Mouse (Mus musculus) CH12.LX (cell line): ENCODE measurements around the gene Tspan5. TPM values are rescaled to one million over a fixed set of nuclear protein-coding genes. Genes with fewer than 3 reads are reported as not detected.

Experiments
- DNase-seq: peaks from one replicate; pipeline ENCODE4 v3.0.0-alpha.2; 2013; ENCODE audit errors: extremely low read depth
- H3K27ac ChIP-seq: 2 replicates; pipeline ENCODE4 v1.5.1; 2012; ENCODE audit warnings: low read depth, mild to moderate bottlenecking, control low read depth, moderate library complexity; ENCODE audit not compliant: insufficient read depth
- H3K27me3 ChIP-seq: replicated peaks from 2 replicates; pipeline ENCODE3; 2012; ENCODE audit warnings: inconsistent platforms
- H3K36me3 ChIP-seq, 2 experiments: replicated peaks in 1 of 2; 2 replicates each; pipeline versions ENCODE3 to v1.6.1; 2012; ENCODE audit warnings: inconsistent platforms in 1 of 2, low read length in 1 of 2, mild to moderate bottlenecking in 1 of 2, mixed read lengths in 1 of 2, moderate library complexity in 1 of 2; ENCODE audit not compliant: control insufficient read depth in 1 of 2, insufficient read depth in 1 of 2
- H3K4me1 ChIP-seq, 2 experiments: 2 replicates each; pipeline ENCODE4 v1.6.1; 2012; ENCODE audit warnings: inconsistent platforms in 1 of 2, moderate library complexity in 1 of 2; ENCODE audit not compliant: insufficient read depth in 2 of 2, control insufficient read depth in 1 of 2
- H3K4me2 ChIP-seq: 2 replicates; pipeline ENCODE4 v1.6.1; 2012; ENCODE audit warnings: low read depth, mild to moderate bottlenecking, control low read depth; ENCODE audit not compliant: poor library complexity, insufficient read depth, severe bottlenecking
- H3K4me3 ChIP-seq, 3 experiments: fragments of 150-350 bp in 1 of 3; sonication (generic) in 1 of 3; replicated peaks in 1 of 3; 2 replicates each; pipeline versions ENCODE3 to v1.5.1; 2011 to 2012; ENCODE audit warnings: low read depth in 2 of 3, low read length in 2 of 3, mild to moderate bottlenecking in 2 of 3, moderate library complexity in 2 of 3, control low read depth in 1 of 3, improper control_type of control experiment in 1 of 3, inconsistent platforms in 1 of 3, mixed read lengths in 1 of 3; ENCODE audit not compliant: poor library complexity in 1 of 3
- H3K79me2 ChIP-seq: replicated peaks from 2 replicates; pipeline ENCODE4 v1.6.1; 2012; ENCODE audit warnings: mild to moderate bottlenecking, moderate library complexity; ENCODE audit not compliant: control insufficient read depth, poor library complexity, insufficient read depth, severe bottlenecking; ENCODE audit errors: extremely low read depth
- H3K9ac ChIP-seq: 2 replicates; pipeline ENCODE4 v1.6.1; 2012; ENCODE audit warnings: low read depth, mild to moderate bottlenecking, control low read depth, moderate library complexity; ENCODE audit not compliant: insufficient read depth
- H3K9me3 ChIP-seq: replicated peaks from 2 replicates; pipeline ENCODE3; 2012; ENCODE audit warnings: low read length, inconsistent platforms, mixed read lengths
- CHD2 ChIP-seq: IDR thresholded peaks from 2 replicates; pipeline ENCODE4 v1.6.1; 2011; ENCODE audit warnings: low read length, improper control_type of control experiment
- E2F4 ChIP-seq: IDR thresholded peaks from 2 replicates; pipeline ENCODE4 v1.6.1; 2011; ENCODE audit warnings: low read depth, low read length, improper control_type of control experiment; ENCODE audit not compliant: insufficient replicate concordance
- ELF1 ChIP-seq: IDR thresholded peaks from 2 replicates; pipeline ENCODE4 v1.6.1; 2014; ENCODE audit warnings: low read depth, mild to moderate bottlenecking, inconsistent platforms, low read length, improper control_type of control experiment
- EP300 ChIP-seq: IDR thresholded peaks from 2 replicates; pipeline ENCODE4 v1.6.1; 2011; ENCODE audit warnings: low read length, improper control_type of control experiment
- ETS1 ChIP-seq: conservative IDR thresholded peaks from 2 replicates; pipeline ENCODE4 v1.6.1; 2012; ENCODE audit warnings: low read depth, mild to moderate bottlenecking, inconsistent platforms, low read length, improper control_type of control experiment, moderate library complexity
- GABPA ChIP-seq: IDR thresholded peaks from 2 replicates; pipeline ENCODE4 v1.6.1; 2012; ENCODE audit warnings: low read depth, low read length, improper control_type of control experiment, inconsistent platforms; ENCODE audit not compliant: insufficient replicate concordance
- HCFC1 ChIP-seq: IDR thresholded peaks from 2 replicates; pipeline ENCODE4 v1.6.1; 2012; ENCODE audit warnings: low read depth, mild to moderate bottlenecking, inconsistent platforms, low read length, improper control_type of control experiment
- JUN ChIP-seq: IDR thresholded peaks from 2 replicates; pipeline ENCODE4 v1.6.1; 2011; ENCODE audit warnings: low read depth, mild to moderate bottlenecking, low read length, improper control_type of control experiment, moderate library complexity; ENCODE audit not compliant: insufficient read depth
- KAT2A ChIP-seq: IDR thresholded peaks from 2 replicates; pipeline ENCODE4 v1.6.1; 2012; ENCODE audit warnings: low read length, improper control_type of control experiment, inconsistent platforms; ENCODE audit not compliant: insufficient replicate concordance
- MAFK ChIP-seq: IDR thresholded peaks from 2 replicates; pipeline ENCODE4 v1.6.1; 2011; ENCODE audit warnings: low read length, improper control_type of control experiment; ENCODE audit not compliant: insufficient replicate concordance
- MAZ ChIP-seq: IDR thresholded peaks from 2 replicates; pipeline ENCODE4 v1.6.1; 2012; ENCODE audit warnings: low read depth, mild to moderate bottlenecking, inconsistent platforms, low read length, improper control_type of control experiment, moderate library complexity
- MEF2A ChIP-seq: IDR thresholded peaks from 2 replicates; pipeline ENCODE4 v1.6.1; 2014; ENCODE audit warnings: low read depth, mild to moderate bottlenecking, inconsistent platforms, low read length, improper control_type of control experiment, borderline replicate concordance
- MXI1 ChIP-seq: IDR thresholded peaks from 2 replicates; pipeline ENCODE4 v1.6.1; 2011; ENCODE audit warnings: mild to moderate bottlenecking, low read depth, low read length, improper control_type of control experiment
- MYC ChIP-seq: IDR thresholded peaks from 2 replicates; pipeline ENCODE4 v1.6.1; 2011; ENCODE audit warnings: low read depth, mild to moderate bottlenecking, improper control_type of control experiment, low read length
- NELFE ChIP-seq: IDR thresholded peaks from 2 replicates; pipeline ENCODE4 v1.6.1; 2011; ENCODE audit warnings: low read depth, low read length, improper control_type of control experiment
- PAX5 ChIP-seq: IDR thresholded peaks from 2 replicates; pipeline ENCODE4 v1.6.1; 2012; ENCODE audit warnings: low read length, inconsistent platforms, mixed read lengths
- POLR2A ChIP-seq: IDR thresholded peaks from 2 replicates; pipeline ENCODE4 v1.6.1; 2011; ENCODE audit warnings: low read depth, mild to moderate bottlenecking, improper control_type of control experiment, low read length
- POLR2AphosphoS2 ChIP-seq: IDR thresholded peaks from 2 replicates; pipeline ENCODE4 v1.6.1; 2011; ENCODE audit warnings: low read depth, low read length, improper control_type of control experiment
- RCOR1 ChIP-seq: conservative IDR thresholded peaks from 2 replicates; pipeline ENCODE4 v1.6.1; 2012; ENCODE audit warnings: low read depth, mild to moderate bottlenecking, inconsistent platforms, low read length, improper control_type of control experiment
- SIN3A ChIP-seq: IDR thresholded peaks from 2 replicates; pipeline ENCODE4 v1.6.1; 2012; ENCODE audit warnings: low read length, improper control_type of control experiment, inconsistent platforms
- SMC3 ChIP-seq: IDR thresholded peaks from 2 replicates; pipeline ENCODE4 v1.6.1; 2011; ENCODE audit warnings: low read depth, low read length, improper control_type of control experiment
- TBP ChIP-seq: conservative IDR thresholded peaks from 2 replicates; pipeline ENCODE4 v1.6.1; 2011; ENCODE audit warnings: low read depth, low read length, improper control_type of control experiment
- TCF12 ChIP-seq: IDR thresholded peaks from 2 replicates; pipeline ENCODE4 v1.6.1; 2014; ENCODE audit warnings: low read depth, mild to moderate bottlenecking, inconsistent platforms, low read length, improper control_type of control experiment
- UBTF ChIP-seq: IDR thresholded peaks from 2 replicates; pipeline ENCODE4 v1.6.1; 2012; ENCODE audit warnings: low read depth, mild to moderate bottlenecking, inconsistent platforms, low read length, improper control_type of control experiment, moderate library complexity
- USF1 ChIP-seq: IDR thresholded peaks from 2 replicates; pipeline ENCODE4 v1.6.1; 2014; ENCODE audit warnings: low read depth, mild to moderate bottlenecking, inconsistent platforms, low read length, improper control_type of control experiment
- USF2 ChIP-seq: conservative IDR thresholded peaks from 2 replicates; pipeline ENCODE4 v1.6.1; 2011; ENCODE audit warnings: low read depth, low read length, improper control_type of control experiment
- ZC3H11A ChIP-seq: IDR thresholded peaks from 2 replicates; pipeline ENCODE4 v1.6.1; 2012; ENCODE audit warnings: low read depth, mild to moderate bottlenecking, inconsistent platforms, low read length, improper control_type of control experiment
- ZMIZ1 ChIP-seq: IDR thresholded peaks from 2 replicates; pipeline ENCODE4 v1.6.1; 2012; ENCODE audit warnings: low read depth, mild to moderate bottlenecking, inconsistent platforms, low read length, improper control_type of control experiment
- ZNF384 ChIP-seq: IDR thresholded peaks from 2 replicates; pipeline ENCODE4 v1.6.1; 2012; ENCODE audit warnings: low read depth, low read length, improper control_type of control experiment, inconsistent platforms
- dilution Hi-C: fragments of 300-500 bp; cut with MboI; formaldehyde crosslinking; loops from 2 replicates; pipeline ENCODE4 v1.14.3; 2020; ENCODE audit warnings: low sequenced_read_pairs; ENCODE audit not compliant: extremely low pct_unique_long_range_greater_than_20kb, extremely low pct_ligation_motif_present
- in situ Hi-C: fragments of 300-500 bp; cut with MboI; formaldehyde crosslinking; loops from 3 replicates; pipeline ENCODE4 v1.14.3; 2019; ENCODE audit warnings: low sequenced_read_pairs, low pct_ligation_motif_present, low pct_unique_long_range_greater_than_20kb, mixed read lengths
- polyA plus RNA-seq: library from polyadenylated mRNA; unstranded; fragments of >175 nt; gene quantifications from 2 replicates; pipeline ENCODE4 v1.2.1, GENCODE M21; 2012; ENCODE audit warnings: low read depth; ENCODE audit not compliant: insufficient read length
- total RNA-seq, 2 experiments: library from RNA; depleted of rRNA; stranded (reverse); fragments of 300-350 nt in 1 of 2; fragments of >200 nt in 1 of 2; gene quantifications; 2 replicates each; pipeline ENCODE4 v1.2.3; 2012 to 2014

Tspan5 gene
- total and polyA plus RNA-seq, 3 experiments, result 17.2 to 43.1 (median 25.9) TPM

- no peak overlapping the region for H3K4me3 ChIP-seq
- dilution Hi-C loops, result no loop called here
- in situ Hi-C loops, result no loop called here
Measured at GRCm38 (mm10) chr3:138926161-138926560, 184.2 kb downstream of the Tspan5 start.

GRCm38 (mm10) chr3:138927437-138927836 is 185.4 kb downstream of the Tspan5 start:
- peaks cover 0 to 29% of the 10 kb centered on the region in 2 experiments for H3K36me3 ChIP-seq
- no peaks in the 10 kb centered on the region for H3K9me3 ChIP-seq
- no peak overlapping the region for H3K27ac ChIP-seq
- H3K4me2 ChIP-seq, result no peak overlapping the region
- no peaks in the 10 kb centered on the region for H3K4me1 ChIP-seq
- no peak for TF ChIP-seq UBTF
- no peak for TF ChIP-seq HCFC1
- no peak for TF ChIP-seq POLR2A
- TF ChIP-seq NELFE, result no peak
- no peak for TF ChIP-seq ETS1
- no peak for TF ChIP-seq ZMIZ1
- no peak for TF ChIP-seq ELF1
- no peak for TF ChIP-seq USF1
- TF ChIP-seq GABPA, result no peak
- no peak for TF ChIP-seq MEF2A
- no peak for TF ChIP-seq MAZ
- TF ChIP-seq SMC3, result no peak
- no peak for TF ChIP-seq E2F4
- no peak for TF ChIP-seq TCF12
- TF ChIP-seq TBP, result no peak
- TF ChIP-seq KAT2A, result no peak
- TF ChIP-seq JUN, result no peak
- TF ChIP-seq USF2, result no peak
- TF ChIP-seq SIN3A, result no peak
- no peak for TF ChIP-seq MYC
- H3K27me3 ChIP-seq, result no peaks in the 10 kb centered on the region
- dilution Hi-C loops (no loop called here), in situ Hi-C loops (no loop called here)
- H3K4me3 ChIP-seq, result no peak overlapping the region
- no peak for DNase-seq
- H3K79me2 ChIP-seq, result no peaks in the 10 kb centered on the region
- no peak overlapping the region for H3K9ac ChIP-seq

More at GRCm38 (mm10) chr3:138926161-138926560, 184.2 kb downstream of the Tspan5 start:
- Histone ChIP-seq H3K9me3 (no peaks in the 10 kb centered on the region), H3K27me3 (no peaks in the 10 kb centered on the region), H3K4me1 (no peaks in the 10 kb centered on the region), H3K4me2 (no peak overlapping the region), H3K9ac (no peak overlapping the region), H3K36me3 (peaks cover 0 to 29% of the 10 kb centered on the region in 2 experiments), H3K79me2 (no peaks in the 10 kb centered on the region), H3K27ac (no peak overlapping the region)
- no peak for DNase-seq
- TF ChIP-seq ZNF384 (no peak), USF1 (no peak), MAFK (no peak), UBTF (no peak), SIN3A (no peak), RCOR1 (no peak), JUN (no peak), HCFC1 (no peak), PAX5 (no peak), SMC3 (no peak), CHD2 (no peak), ELF1 (no peak), ZMIZ1 (no peak), MXI1 (no peak), ETS1 (no peak), EP300 (no peak), ZC3H11A (no peak), POLR2AphosphoS2 (no peak), KAT2A (no peak)
